Mouse (Mus musculus) Muller cell, postnatal 12 days (primary cell): ENCODE measurements at regions not wholly inside any gene's neighbourhood (a gene's known extent, or its start where the extent isn't known, plus 50 kb on each side); places are given as distances from the start of the nearest gene placed in this dataset.

Source experiments
- DNase-seq: peaks from one replicate; pipeline ENCODE4 v3.0.0-alpha.2; 2015; ENCODE audit errors: inconsistent ontology term

GRCm38 (mm10) chr12:67993468-67993867, 771.1 kb upstream of the Mdga2 start:
- peak; percentile 41 for DNase-seq
